Mouse (Mus musculus): ENCODE measurements around the gene Sh3bp5l. TPM values are rescaled to one million over a fixed set of nuclear protein-coding genes. Genes with fewer than 3 reads are reported as not detected.
A peak's percentile ranks its signal among the peaks of the same experiment; 100 is the strongest.
"Not testable (repeated sequence)": the region's sequence is repeated elsewhere in the genome, so short reads cannot be mapped to it uniquely, and the experiment has no call there.

The Sh3bp5l gene
- polyA plus RNA-seq, 1 experiment from 2014 or later = 33.6 TPM

- no peaks in the 10 kb centered on the region for H3K9me3 ChIP-seq (ENCODE audit: control insufficient read depth, low read length)
- H3K27ac ChIP-seq (replicated peaks) = no peak overlapping the region
- DNase-seq (ENCODE audit: low spot score) (no peak), ATAC-seq (ENCODE audit: low FRiP score, low TSS enrichment) (no peak)
- no peak overlapping the region; the same call in 1 of the 2 replicates for H3K4me2 ChIP-seq (replicated peaks; ENCODE audit: low read depth)
- H3K36me3 ChIP-seq (ENCODE audit: control insufficient read depth, insufficient read depth, low read length) = no peaks in the 10 kb centered on the region
- H3K4me1 ChIP-seq (replicated peaks; ENCODE audit: control insufficient read depth, insufficient read depth) = no peaks in the 10 kb centered on the region
- no peak overlapping the region for H3K4me3 ChIP-seq (ENCODE audit: low read depth, low read length)
- no peaks in the 10 kb centered on the region for H3K27me3 ChIP-seq (ENCODE audit: control insufficient read depth, insufficient read depth, low read length)
- no peak overlapping the region for H3K9ac ChIP-seq (ENCODE audit: low read length)
- WGBS = 21% methylated on average over 7 of the region's 7 CpGs
- TF ChIP-seq EP300 (optimal IDR thresholded peaks at IDR 0.05) (no peak), CTCF (IDR thresholded peaks at IDR 0.05; ENCODE audit: low read depth) (no peak)
Observed at GRCm38 (mm10) chr11:58303594-58303993, 26.9 kb upstream of the Sh3bp5l start.

DNA sequence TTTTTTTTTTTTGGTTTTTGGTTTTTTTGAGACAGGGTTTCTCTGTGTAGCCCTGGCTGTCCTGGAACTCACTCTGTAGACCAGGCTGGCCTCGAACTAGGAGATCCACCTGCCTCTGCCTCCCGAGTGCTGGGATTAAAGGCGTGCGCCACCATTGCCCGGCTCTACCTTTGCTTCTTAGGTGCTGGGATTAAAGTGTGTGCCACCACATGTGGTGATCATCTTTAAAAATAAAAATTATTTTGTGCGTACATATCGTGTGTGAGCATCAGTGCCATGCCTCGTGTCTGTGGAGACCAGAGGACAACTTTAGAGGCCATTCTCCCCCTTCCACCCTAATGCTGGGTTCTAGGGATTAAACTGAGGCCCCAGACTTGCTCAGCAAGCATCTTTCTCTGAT is 25.2 kb upstream of the Sh3bp5l start:
- H3K4me3 ChIP-seq (ENCODE audit: low read depth, low read length); H3K36me3 ChIP-seq (ENCODE audit: control insufficient read depth, insufficient read depth, low read length): not testable (repeated sequence)
- WGBS = 91% methylated on average over 8 of the region's 8 CpGs

GRCm38 (mm10) chr11:58306860-58307308 is 23.6 kb upstream of the Sh3bp5l start, which contains the start of gene Zfp692:
TSS of gene Zfp692 (plus strand) at chr11:58307069.
- peak; percentile 95 for DNase-seq (ENCODE audit: low spot score)
- peak within 1 kb of the TSS; percentile 42 for H3K4me3 ChIP-seq (ENCODE audit: low read depth, low read length)
- peak within 1 kb of the TSS; percentile 90 for H3K27ac ChIP-seq (replicated peaks)
- peak within 1 kb of the TSS; percentile 70 for H3K4me2 ChIP-seq (replicated peaks; ENCODE audit: low read depth)
- ATAC-seq (ENCODE audit: low FRiP score, low TSS enrichment) = peak; percentile 60
- no peaks in the 10 kb centered on the region; the same call in 1 of the 2 replicates for H3K36me3 ChIP-seq (ENCODE audit: control insufficient read depth, insufficient read depth, low read length)
- 1% methylated on average over 33 of the region's 34 CpGs for WGBS
- no peaks in the 10 kb centered on the region for H3K27me3 ChIP-seq (ENCODE audit: control insufficient read depth, insufficient read depth, low read length)
- H3K9me3 ChIP-seq (ENCODE audit: control insufficient read depth, low read length) = no peaks in the 10 kb centered on the region
- 0 out of 2 replicates have a peak, but pooled peaks have one; percentile 12 for TF ChIP-seq CTCF (IDR thresholded peaks at IDR 0.05; ENCODE audit: low read depth)
- no peak for TF ChIP-seq EP300 (optimal IDR thresholded peaks at IDR 0.05)
- peak within 1 kb of the TSS; percentile 63 for H3K9ac ChIP-seq (ENCODE audit: low read length)
- H3K4me1 ChIP-seq (replicated peaks; ENCODE audit: control insufficient read depth, insufficient read depth) = no peaks in the 10 kb centered on the region

More for the DNA sequence above, 25.2 kb upstream of the Sh3bp5l start:
- ATAC-seq (ENCODE audit: low FRiP score, low TSS enrichment); H3K4me1 ChIP-seq (replicated peaks; ENCODE audit: control insufficient read depth, insufficient read depth); H3K9ac ChIP-seq (ENCODE audit: low read length); H3K4me2 ChIP-seq (replicated peaks; ENCODE audit: low read depth); DNase-seq (ENCODE audit: low spot score); H3K27me3 ChIP-seq (ENCODE audit: control insufficient read depth, insufficient read depth, low read length); H3K9me3 ChIP-seq (ENCODE audit: control insufficient read depth, low read length); H3K27ac ChIP-seq (replicated peaks): not testable (repeated sequence)

DNA sequence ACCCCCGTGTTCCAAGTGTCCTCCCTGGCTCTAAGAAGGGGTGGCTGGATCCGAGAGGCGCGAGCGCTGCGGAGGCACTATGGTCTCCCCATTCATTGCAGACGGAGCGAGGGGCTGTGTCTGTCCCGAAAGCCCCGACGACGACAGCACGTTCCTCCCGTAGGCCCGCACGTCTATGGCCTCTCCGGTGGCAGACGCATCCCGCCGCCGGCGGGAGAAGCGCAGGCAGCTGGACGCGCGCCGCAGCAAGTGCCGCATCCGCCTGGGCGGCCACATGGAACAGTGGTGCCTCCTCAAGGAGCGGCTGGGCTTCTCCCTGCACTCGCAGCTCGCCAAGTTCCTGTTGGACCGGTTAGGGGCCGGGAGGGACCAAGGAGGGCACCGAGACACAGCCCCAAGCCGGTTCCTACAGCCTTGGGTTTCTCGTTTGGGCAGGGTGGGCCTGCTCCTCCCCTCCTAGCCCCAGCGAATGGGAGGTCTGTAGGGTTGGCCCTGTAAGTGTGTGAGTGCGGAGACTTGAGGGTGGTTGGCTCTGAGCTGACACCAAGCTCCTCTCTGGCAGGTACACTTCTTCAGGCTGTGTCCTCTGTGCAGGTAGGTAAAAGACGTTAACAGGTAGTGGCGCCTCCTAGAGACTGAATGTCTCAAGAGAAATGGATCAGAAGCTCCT is 23.0 kb upstream of the Sh3bp5l start:
- Histone ChIP-seq H3K4me1 (replicated peaks; ENCODE audit: control insufficient read depth, insufficient read depth) (no peaks in the 10 kb centered on the region), H3K4me3 (ENCODE audit: low read depth, low read length) (peak overlapping the region; percentile 42)
- 1% methylated on average over 40 of the region's 42 CpGs for WGBS

DNA sequence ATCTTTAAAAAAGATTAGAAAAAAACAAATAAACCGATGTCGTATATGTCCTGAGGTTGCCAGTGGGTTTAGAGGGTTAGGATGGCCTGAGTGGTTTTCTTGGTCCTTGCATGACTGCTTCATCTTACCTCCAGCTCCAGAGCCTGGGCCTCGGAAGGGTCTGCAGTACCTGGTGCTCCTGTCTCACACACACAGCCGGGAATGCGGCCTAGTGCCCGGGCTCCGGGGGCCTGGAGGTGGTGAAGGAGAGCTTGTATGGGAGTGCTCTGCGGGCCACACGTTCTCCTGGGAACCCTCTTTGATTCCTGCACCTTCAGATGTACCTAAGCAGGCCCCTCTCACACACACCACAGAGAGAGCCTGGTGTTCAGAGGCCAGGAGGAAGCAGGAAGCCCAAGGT is 21.9 kb upstream of the Sh3bp5l start:
- no peak for DNase-seq (ENCODE audit: low spot score)
- no peak overlapping the region for H3K9ac ChIP-seq (ENCODE audit: low read length)
- TF ChIP-seq CTCF (IDR thresholded peaks at IDR 0.05; ENCODE audit: low read depth) (no peak), EP300 (optimal IDR thresholded peaks at IDR 0.05) (no peak)
- no peak overlapping the region for H3K27ac ChIP-seq (replicated peaks)
- 89% methylated on average over 9 of the region's 9 CpGs for WGBS
- no peaks in the 10 kb centered on the region; the same call in 1 of the 2 replicates for H3K36me3 ChIP-seq (ENCODE audit: control insufficient read depth, insufficient read depth, low read length)
- no peaks in the 10 kb centered on the region for H3K27me3 ChIP-seq (ENCODE audit: control insufficient read depth, insufficient read depth, low read length)
- no peaks in the 10 kb centered on the region for H3K9me3 ChIP-seq (ENCODE audit: control insufficient read depth, low read length)
- H3K4me2 ChIP-seq (replicated peaks; ENCODE audit: low read depth) = no peak overlapping the region
- H3K4me1 ChIP-seq (replicated peaks; ENCODE audit: control insufficient read depth, insufficient read depth) = no peaks in the 10 kb centered on the region
- H3K4me3 ChIP-seq (ENCODE audit: low read depth, low read length) = no peak overlapping the region
- no peak for ATAC-seq (ENCODE audit: low FRiP score, low TSS enrichment)

More for the DNA sequence above, 23.0 kb upstream of the Sh3bp5l start:
- peak overlapping the region; percentile 70 for H3K4me2 ChIP-seq (replicated peaks; ENCODE audit: low read depth)
- TF ChIP-seq CTCF (IDR thresholded peaks at IDR 0.05; ENCODE audit: low read depth) (peak; percentile 49), EP300 (optimal IDR thresholded peaks at IDR 0.05) (peak; percentile 79)
- H3K36me3 ChIP-seq (ENCODE audit: control insufficient read depth, insufficient read depth, low read length) = no peaks in the 10 kb centered on the region; the same call in 1 of the 2 replicates
- peak overlapping the region; percentile 90 for H3K27ac ChIP-seq (replicated peaks)
- ATAC-seq (ENCODE audit: low FRiP score, low TSS enrichment) = peak; percentile 94
- H3K27me3 ChIP-seq (ENCODE audit: control insufficient read depth, insufficient read depth, low read length) = no peaks in the 10 kb centered on the region
- peak overlapping the region; percentile 63 for H3K9ac ChIP-seq (ENCODE audit: low read length)
- no peaks in the 10 kb centered on the region for H3K9me3 ChIP-seq (ENCODE audit: control insufficient read depth, low read length)
- DNase-seq (ENCODE audit: low spot score) = peak; percentile 93

DNA sequence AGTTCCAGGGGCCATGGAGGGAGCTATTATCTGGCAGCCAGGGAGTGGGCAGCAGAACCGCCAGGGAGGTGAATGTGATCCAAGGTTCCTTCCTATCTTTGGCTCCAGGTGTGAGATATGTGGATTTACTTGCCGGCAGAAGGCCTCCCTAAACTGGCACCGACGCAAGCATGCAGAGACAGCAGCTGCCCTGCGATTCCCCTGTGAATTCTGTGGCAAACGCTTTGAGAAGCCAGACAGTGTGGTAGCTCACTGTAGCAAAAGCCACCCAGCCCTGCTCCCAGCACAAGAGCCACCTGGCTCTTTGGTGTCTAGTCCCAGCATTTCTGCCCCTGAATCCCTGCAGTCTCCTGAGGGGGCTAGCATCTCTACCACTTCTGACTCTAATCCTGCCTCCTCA is 16.5 kb upstream of the Sh3bp5l start:
- Histone ChIP-seq H3K27me3 (ENCODE audit: control insufficient read depth, insufficient read depth, low read length) (no peaks in the 10 kb centered on the region), H3K36me3 (ENCODE audit: control insufficient read depth, insufficient read depth, low read length) (peaks cover 6% of the 10 kb centered on the region), H3K27ac (replicated peaks) (no peak overlapping the region), H3K4me1 (replicated peaks; ENCODE audit: control insufficient read depth, insufficient read depth) (no peaks in the 10 kb centered on the region), H3K4me2 (replicated peaks; ENCODE audit: low read depth) (no peak overlapping the region), H3K4me3 (ENCODE audit: low read depth, low read length) (no peak overlapping the region), H3K9ac (ENCODE audit: low read length) (no peak overlapping the region), H3K9me3 (ENCODE audit: control insufficient read depth, low read length) (no peaks in the 10 kb centered on the region)
- ATAC-seq (ENCODE audit: low FRiP score, low TSS enrichment) (no peak), DNase-seq (ENCODE audit: low spot score) (no peak)
- 93% methylated on average over 6 of the region's 6 CpGs for WGBS
- TF ChIP-seq EP300 (optimal IDR thresholded peaks at IDR 0.05) (no peak), CTCF (IDR thresholded peaks at IDR 0.05; ENCODE audit: low read depth) (no peak)
